Mouse (Mus musculus): ENCODE data around the gene Hcn3.

The Hcn3 gene

DNA sequence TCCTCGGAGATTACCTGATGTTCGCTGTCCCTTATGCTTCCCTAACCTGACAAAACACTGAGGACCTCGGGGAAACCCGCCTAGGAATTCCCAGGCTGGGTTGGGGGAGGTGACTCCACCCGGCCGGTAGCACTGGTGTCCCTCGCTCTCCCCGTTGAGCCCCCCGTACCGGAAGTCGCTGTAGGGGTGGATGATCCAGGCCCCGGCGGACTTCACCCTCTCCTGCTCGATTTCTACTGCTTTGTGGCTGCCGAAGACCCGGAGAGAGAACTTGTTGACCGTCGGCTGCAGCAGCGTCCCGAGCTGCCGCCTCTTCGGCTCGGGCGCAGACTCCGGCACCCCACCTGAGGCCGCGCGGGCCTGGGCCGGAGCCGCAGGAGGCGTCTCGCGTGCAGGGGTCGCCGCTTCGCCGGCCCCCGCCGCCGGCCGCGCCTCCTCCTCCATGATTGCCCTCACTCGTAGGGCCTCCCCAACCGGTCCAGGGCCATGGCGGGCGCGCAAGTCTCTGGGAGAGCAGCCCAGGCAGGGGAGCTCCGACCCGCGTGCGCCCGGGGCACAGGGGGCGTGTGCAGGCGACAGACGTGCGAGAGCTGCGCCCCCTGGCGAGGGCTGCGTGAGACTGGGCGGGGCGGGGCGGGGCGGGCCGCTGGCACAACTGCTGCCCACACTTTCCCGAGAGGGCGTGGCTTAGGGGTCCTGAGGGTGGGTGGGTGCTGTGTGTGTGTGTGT lies at the start of gene Hcn3:
Hcn3 (minus strand) TSS at position 581 of the 729 bp plus-strand sequence.
- no peak for DNase-seq (ENCODE audit: low spot score)

GRCm38 (mm10) chr3:89209731-89210130 lies 49.7 kb upstream of the Hcn3 start:
- DNase-seq (ENCODE audit: low spot score): no peak

- DNase-seq (ENCODE audit: low spot score): no peak
These were observed 48.7 kb upstream of the Hcn3 start for GRCm38 (mm10) chr3:89208736-89209135.

- no peak for DNase-seq (ENCODE audit: low spot score)
These were observed 48.2 kb upstream of the Hcn3 start for GRCm38 (mm10) chr3:89208075-89208657.

GRCm38 (mm10) chr3:89206695-89207094 lies 46.7 kb upstream of the Hcn3 start:
- DNase-seq (ENCODE audit: low spot score): no peak

GRCm38 (mm10) chr3:89206079-89206478 lies 46.1 kb upstream of the Hcn3 start:
- DNase-seq (ENCODE audit: low spot score): no peak

DNA sequence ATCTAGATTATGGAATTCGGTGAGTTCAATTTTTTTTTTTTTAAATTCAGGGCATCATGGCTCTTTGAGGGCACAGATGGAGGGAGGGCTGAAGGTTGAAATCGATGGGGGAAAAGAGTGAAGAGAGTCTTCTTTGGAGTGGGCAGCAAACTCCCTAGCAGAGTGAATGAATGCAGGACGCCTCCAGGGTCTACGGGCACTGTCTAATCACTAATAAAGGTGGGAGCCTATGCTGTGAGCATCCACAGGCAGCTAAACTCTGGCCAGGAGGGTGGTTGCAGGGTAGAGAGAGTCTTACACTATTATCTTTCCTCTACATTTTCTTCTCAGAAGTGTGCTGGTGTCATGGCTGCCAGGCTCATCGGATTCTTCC lies 43.1 kb upstream of the Hcn3 start:
- DNase-seq (ENCODE audit: low spot score): no peak

GRCm38 (mm10) chr3:89202253-89203141 lies 42.5 kb upstream of the Hcn3 start, which contains the start of gene Gba:
Gba (plus strand) TSS chr3:89202928.
- DNase-seq (ENCODE audit: low spot score): peak; percentile 84

DNA sequence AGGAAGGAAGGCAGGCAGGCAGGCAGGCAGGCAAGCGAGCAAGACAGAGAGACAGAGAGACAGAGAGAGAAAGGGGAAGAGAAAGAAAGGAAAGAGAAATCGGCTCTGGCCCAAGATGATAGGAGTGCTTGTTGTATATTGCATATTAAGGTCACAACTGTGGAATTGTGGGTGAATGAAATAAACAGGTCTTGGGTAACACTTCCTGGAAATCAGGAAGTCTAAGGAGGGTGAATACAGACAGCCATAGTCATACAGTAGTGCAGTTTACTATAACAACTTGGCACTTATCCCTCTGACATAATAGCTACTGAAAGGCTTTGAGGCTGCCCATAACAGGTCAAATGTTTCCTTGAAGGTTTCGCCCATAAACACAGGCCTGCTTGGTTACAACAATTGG lies 39.8 kb upstream of the Hcn3 start:
- no peak for DNase-seq (ENCODE audit: low spot score)

DNA sequence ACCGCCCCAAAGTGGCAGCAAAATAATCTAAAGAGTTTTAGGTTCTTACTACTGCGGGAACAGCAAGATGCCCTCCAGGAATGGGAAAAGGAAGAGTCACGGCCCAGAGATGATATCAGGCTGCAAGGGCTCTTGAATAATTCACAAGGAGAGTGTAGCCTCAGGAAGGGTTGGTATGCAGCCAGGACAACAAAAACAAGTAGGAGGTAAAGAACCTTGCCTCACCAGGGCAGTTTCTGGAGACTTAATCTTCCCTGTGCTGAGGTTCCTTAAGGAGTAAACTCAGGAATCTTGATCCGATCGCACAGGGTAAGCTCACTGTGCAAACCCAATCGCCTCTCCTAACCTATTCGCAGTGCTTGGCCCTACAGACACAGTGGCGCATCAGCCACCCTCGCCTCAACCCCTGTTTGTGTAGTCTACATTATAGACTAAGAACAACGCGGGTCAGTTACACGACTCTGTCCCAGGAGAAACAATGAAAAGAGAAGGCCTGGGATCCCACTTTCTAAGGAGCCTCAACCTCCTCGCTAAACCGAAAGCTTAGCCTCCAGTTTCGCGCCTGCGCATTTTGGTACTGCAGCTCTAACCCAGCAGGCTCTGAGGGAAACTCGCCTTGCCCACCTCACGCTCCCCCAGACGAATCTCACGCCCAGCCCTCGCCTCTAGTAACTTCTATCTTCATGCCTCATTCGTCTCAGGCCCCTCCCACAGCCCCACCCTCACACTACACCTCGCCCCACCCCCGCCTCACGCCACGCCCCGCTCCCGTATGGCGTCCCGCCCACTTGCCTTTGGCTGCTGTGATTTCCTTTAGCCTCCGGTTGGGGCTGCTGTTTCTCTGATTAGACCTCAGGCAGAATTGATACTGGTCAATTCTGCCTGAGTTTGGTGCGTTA lies 36.2 kb upstream of the Hcn3 start:
- peak; percentile 75 for DNase-seq (ENCODE audit: low spot score)

- no peak for DNase-seq (ENCODE audit: low spot score)
These were observed 33.9 kb upstream of the Hcn3 start for GRCm38 (mm10) chr3:89193853-89194252.

DNA sequence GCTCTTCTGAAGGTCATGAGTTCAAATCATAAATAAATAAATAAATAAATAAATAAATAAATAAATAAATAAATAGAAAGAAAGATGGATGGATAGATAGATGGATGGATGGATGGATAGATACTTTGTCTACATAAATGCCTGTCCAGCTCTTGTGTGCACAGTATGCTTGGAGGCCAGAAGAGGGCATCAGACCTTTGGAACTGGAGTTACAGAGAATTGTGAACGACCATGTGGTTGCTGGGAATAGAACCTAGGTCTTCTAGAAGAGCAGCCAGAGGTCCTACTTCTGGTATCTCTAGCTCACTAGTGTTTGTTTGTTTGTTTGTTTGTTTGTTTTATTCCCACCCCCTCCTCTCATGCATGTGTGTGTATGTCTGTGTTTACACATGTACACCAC lies 33.4 kb upstream of the Hcn3 start:
- DNase-seq (ENCODE audit: low spot score): no peak

GRCm38 (mm10) chr3:89190436-89190835 lies 30.4 kb upstream of the Hcn3 start:
- no peak for DNase-seq (ENCODE audit: low spot score)

- no peak for DNase-seq (ENCODE audit: low spot score)
These were observed 28.5 kb upstream of the Hcn3 start for GRCm38 (mm10) chr3:89188478-89188875.

DNA sequence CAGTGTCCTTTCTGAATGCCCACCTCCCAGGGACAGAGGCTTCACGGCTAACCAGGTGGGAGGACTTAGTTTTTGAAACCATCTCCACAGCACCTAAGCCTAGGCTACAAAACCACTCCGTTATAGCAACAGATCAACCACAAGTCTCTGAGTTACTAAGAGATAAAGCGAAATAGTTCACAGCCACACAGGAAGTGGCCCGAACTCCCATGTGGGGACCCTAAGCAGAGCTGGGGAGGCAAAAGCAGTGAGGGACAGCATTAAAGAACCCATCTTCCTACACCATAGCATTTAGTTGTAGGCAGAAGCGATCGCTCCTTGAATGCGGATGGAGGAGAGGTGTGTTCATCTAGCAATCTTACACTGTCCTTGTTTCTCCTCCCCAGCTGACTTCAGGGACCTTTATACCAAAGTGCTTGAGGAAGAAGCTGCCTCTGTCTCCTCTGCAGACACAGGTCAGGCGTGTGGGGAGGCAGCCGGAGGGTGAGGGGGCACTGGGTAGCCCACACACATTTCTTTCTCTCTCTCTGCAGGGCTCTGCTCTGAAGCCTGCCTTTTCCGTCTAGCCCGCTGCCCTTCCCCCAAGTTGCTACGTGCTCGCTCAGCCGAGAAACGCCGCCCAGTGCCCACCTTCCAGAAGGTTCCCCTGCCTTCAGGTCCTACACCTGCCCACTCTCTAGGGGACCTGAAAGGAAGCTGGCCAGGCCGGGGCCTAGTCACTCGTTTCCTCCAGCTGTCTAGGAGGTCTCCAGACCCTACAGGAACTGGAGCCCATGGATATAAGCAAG lies 27.9 kb upstream of the Hcn3 start:
- no peak for DNase-seq (ENCODE audit: low spot score)

DNA sequence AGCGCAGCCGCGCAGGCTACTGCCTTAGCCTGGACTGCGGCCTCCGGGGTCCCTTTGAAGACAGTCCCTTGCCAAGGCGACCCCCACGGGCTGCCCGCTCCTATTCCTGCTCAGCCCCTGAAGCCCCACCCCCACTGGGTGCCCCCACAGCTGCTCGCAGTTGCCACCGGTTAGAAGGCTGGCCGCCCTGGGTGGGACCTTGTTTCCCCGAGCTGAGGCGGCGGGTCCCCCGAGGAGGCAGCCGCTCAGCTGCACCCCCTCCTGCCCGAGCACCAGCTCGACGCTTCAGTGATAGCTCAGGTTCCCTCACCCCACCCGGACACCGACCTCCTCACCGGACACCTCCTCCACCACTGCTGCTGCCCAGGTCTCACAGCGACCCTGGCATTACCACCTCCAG lies 27.2 kb upstream of the Hcn3 start:
- no peak for DNase-seq (ENCODE audit: low spot score)

DNA sequence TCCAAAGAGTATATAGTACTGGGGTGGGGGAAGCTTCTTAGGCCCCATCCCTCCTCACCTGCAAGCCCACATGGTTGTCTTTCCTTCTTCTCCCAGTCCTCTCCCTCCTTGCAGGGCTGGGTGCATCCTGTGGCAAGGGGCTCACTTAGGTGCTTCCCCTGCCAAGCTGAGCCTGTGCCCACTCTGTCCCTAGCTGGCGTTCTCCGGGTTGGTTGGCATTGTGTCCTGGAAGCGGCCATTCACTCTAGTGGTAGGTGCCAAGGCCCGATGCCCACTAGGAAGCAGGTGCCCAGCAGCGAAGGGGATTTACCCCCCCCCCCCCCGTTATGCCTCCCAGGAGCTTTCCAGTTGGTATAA lies 23.9 kb upstream of the Hcn3 start:
- no peak for DNase-seq (ENCODE audit: low spot score)

DNA sequence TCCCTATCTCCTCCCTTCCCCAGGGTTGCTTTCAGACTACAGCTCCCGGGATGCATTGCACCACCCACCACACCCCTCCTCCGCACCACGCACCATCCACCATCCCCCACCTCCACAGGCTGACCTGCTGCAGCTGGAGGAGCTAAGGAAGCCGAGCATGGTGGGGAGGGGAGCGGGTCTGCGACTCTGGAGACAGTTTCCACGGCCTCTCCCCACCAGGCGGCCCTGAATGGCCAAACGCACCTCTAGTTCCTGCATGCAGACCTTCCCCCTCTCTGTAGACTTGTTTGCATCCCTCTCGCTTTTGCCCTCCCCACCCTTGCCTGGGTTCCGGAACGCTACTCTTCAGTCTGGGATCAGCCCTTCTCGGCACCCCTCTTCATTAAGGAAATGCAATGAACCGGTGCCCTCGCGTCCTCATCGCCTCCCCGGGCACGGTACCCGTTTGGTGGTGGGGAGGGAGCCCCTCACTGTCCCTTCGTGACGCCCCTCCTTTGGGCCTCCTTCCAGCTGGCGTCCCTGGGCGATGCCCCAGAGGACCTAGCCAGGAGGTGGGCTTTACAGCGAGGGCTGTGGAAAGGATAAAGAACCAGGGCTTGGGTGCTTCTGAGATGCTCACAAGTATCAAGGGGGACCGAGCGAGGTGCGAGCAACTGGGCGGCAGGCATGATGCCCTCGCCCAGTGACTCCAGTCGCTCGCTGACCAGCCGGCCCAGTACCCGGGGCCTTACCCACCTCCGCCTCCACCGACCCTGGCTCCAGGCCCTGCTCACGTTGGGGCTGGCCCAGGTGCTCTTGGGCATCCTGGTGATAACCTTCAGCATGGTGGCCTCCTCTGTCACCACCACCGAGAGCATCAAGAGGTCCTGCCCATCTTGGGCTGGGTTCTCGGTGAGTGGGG lies 23.3 kb upstream of the Hcn3 start, which contains the start of gene Fam189b:
Fam189b (plus strand) TSS at position 86 of the 901 bp plus-strand sequence.
- DNase-seq (ENCODE audit: low spot score): peak; percentile 92

- DNase-seq (ENCODE audit: low spot score): no peak
These were observed 22.6 kb upstream of the Hcn3 start for GRCm38 (mm10) chr3:89182531-89183057.

Data from left cerebral cortex, adult 11 months (tissue).